Mouse (Mus musculus) MEL (cell line): ENCODE results near the gene Bahcc1. TPM values are rescaled to one million over a fixed set of nuclear protein-coding genes. Genes with fewer than 3 reads are reported as not detected.

Experiments
- DNase-seq: peaks from one replicate; pipeline ENCODE4 v3.0.0; 2011; ENCODE audit warnings: low read depth, low spot score
- H3K27ac ChIP-seq: 2 replicates; pipeline ENCODE4 v1.5.1; 2012; ENCODE audit warnings: low read depth, mild to moderate bottlenecking, control low read depth, low read length, moderate library complexity; ENCODE audit not compliant: control insufficient read depth
- H3K27me3 ChIP-seq, 2 experiments: fragments of 150-350 bp in 1 of 2; sonication (generic) in 1 of 2; 2 replicates each; pipeline ENCODE4 v1.6.1; 2012; ENCODE audit warnings: low read length in 2 of 2, mild to moderate bottlenecking in 2 of 2, improper control_type of control experiment in 1 of 2, moderate library complexity in 1 of 2; ENCODE audit not compliant: insufficient read depth in 2 of 2, control insufficient read depth in 1 of 2
- H3K36me3 ChIP-seq, 2 experiments: 2 replicates each; pipeline ENCODE4 v1.6.1; 2012 to 2014; ENCODE audit warnings: low read length in 2 of 2, improper control_type of control experiment in 1 of 2, inconsistent platforms in 1 of 2, mild to moderate bottlenecking in 1 of 2; ENCODE audit not compliant: insufficient read depth in 2 of 2, control insufficient read depth in 1 of 2
- H3K4me1 ChIP-seq, 2 experiments: fragments of 150-350 bp in 1 of 2; sonication (generic) in 1 of 2; 2 replicates each; pipeline ENCODE4 v1.6.1; 2012; ENCODE audit warnings: low read length in 2 of 2, improper control_type of control experiment in 1 of 2, mild to moderate bottlenecking in 1 of 2; ENCODE audit not compliant: insufficient read depth in 2 of 2, control insufficient read depth in 1 of 2
- H3K4me3 ChIP-seq, 2 experiments: fragments of 150-350 bp in 1 of 2; sonication (generic) in 1 of 2; 2 replicates each; pipeline ENCODE4 v1.5.1; 2012; ENCODE audit warnings: low read depth in 2 of 2, low read length in 2 of 2, mild to moderate bottlenecking in 2 of 2, moderate library complexity in 2 of 2, control low read depth in 1 of 2, improper control_type of control experiment in 1 of 2; ENCODE audit not compliant: control insufficient read depth in 1 of 2, insufficient read depth in 1 of 2
- H3K79me2 ChIP-seq: 2 replicates; pipeline ENCODE4 v1.6.1; 2012; ENCODE audit warnings: mild to moderate bottlenecking, low read length, moderate library complexity; ENCODE audit not compliant: control insufficient read depth, poor library complexity, insufficient read depth
- H3K9ac ChIP-seq: 2 replicates; pipeline ENCODE4 v1.6.1; 2012; ENCODE audit warnings: low read depth, mild to moderate bottlenecking, control low read depth, low read length, moderate library complexity; ENCODE audit not compliant: control insufficient read depth, poor library complexity, severe bottlenecking
- H3K9me3 ChIP-seq: fragments of 150-350 bp; sonication (generic); replicated peaks from 2 replicates; pipeline ENCODE4 v1.6.1; 2012; ENCODE audit warnings: mild to moderate bottlenecking, low read length, improper control_type of control experiment, moderate library complexity; ENCODE audit not compliant: insufficient read depth
- CHD1 ChIP-seq: IDR thresholded peaks from 2 replicates; pipeline ENCODE4 v1.6.1; 2012; ENCODE audit warnings: low read depth, mild to moderate bottlenecking, inconsistent platforms, low read length, improper control_type of control experiment
- CTCF ChIP-seq, 3 experiments: IDR thresholded peaks in 2 of 3; conservative IDR thresholded peaks in 1 of 3; 2 replicates each; pipeline ENCODE4 v1.5.1; 2011 to 2012; ENCODE audit warnings: low read length in 3 of 3, low read depth in 2 of 3, mild to moderate bottlenecking in 2 of 3, improper control_type of control experiment in 1 of 3, inconsistent platforms in 1 of 3, mixed read lengths in 1 of 3, moderate library complexity in 1 of 3; ENCODE audit not compliant: control insufficient read depth in 1 of 3, insufficient read depth in 1 of 3, poor library complexity in 1 of 3, severe bottlenecking in 1 of 3
- EP300 ChIP-seq, 2 experiments: IDR thresholded peaks; 2 replicates each; pipeline ENCODE4 v1.6.1; 2011; ENCODE audit warnings: improper control_type of control experiment in 2 of 2, low read length in 2 of 2, low read depth in 1 of 2, mild to moderate bottlenecking in 1 of 2
- GABPA ChIP-seq: IDR thresholded peaks from 2 replicates; pipeline ENCODE4 v1.6.1; 2012; ENCODE audit warnings: low read depth, mild to moderate bottlenecking, inconsistent platforms, low read length, improper control_type of control experiment, moderate library complexity
- GATA1 ChIP-seq: IDR thresholded peaks from 2 replicates; pipeline ENCODE4 v1.6.1; 2011; ENCODE audit warnings: low read depth, low read length, improper control_type of control experiment
- JUND ChIP-seq: IDR thresholded peaks from 2 replicates; pipeline ENCODE4 v1.6.1; 2011; ENCODE audit warnings: low read depth, mild to moderate bottlenecking, improper control_type of control experiment, low read length
- MAX ChIP-seq: IDR thresholded peaks from 2 replicates; pipeline ENCODE4 v1.6.1; 2011; ENCODE audit warnings: low read length, improper control_type of control experiment
- MAZ ChIP-seq: IDR thresholded peaks from 2 replicates; pipeline ENCODE4 v1.6.1; 2012; ENCODE audit warnings: low read depth, mild to moderate bottlenecking, inconsistent platforms, low read length, improper control_type of control experiment
- MEF2A ChIP-seq: IDR thresholded peaks from 2 replicates; pipeline ENCODE4 v1.6.1; 2014; ENCODE audit warnings: low read depth, mild to moderate bottlenecking, inconsistent platforms, low read length, improper control_type of control experiment; ENCODE audit not compliant: poor library complexity, insufficient replicate concordance, severe bottlenecking; ENCODE audit errors: extremely low read depth
- MYB ChIP-seq: IDR thresholded peaks from 2 replicates; pipeline ENCODE4 v1.6.1; 2011; ENCODE audit warnings: mild to moderate bottlenecking, low read depth, low read length, improper control_type of control experiment
- MYC ChIP-seq: IDR thresholded peaks from 2 replicates; pipeline ENCODE4 v1.6.1; 2011; ENCODE audit warnings: low read depth, mild to moderate bottlenecking, low read length, improper control_type of control experiment, moderate library complexity
- NELFE ChIP-seq: IDR thresholded peaks from 2 replicates; pipeline ENCODE4 v1.6.1; 2011; ENCODE audit warnings: low read depth, low read length, improper control_type of control experiment
- POLR2AphosphoS5 ChIP-seq: IDR thresholded peaks from 2 replicates; pipeline ENCODE4 v1.6.1; 2012; ENCODE audit warnings: low read depth, borderline replicate concordance, mild to moderate bottlenecking, inconsistent platforms, low read length, moderate library complexity, mixed read lengths
- RAD21 ChIP-seq: IDR thresholded peaks from 2 replicates; pipeline ENCODE4 v1.6.1; 2011; ENCODE audit warnings: mild to moderate bottlenecking, low read depth, low read length, improper control_type of control experiment
- RCOR1 ChIP-seq: IDR thresholded peaks from 2 replicates; pipeline ENCODE4 v1.6.1; 2012; ENCODE audit warnings: low read depth, mild to moderate bottlenecking, inconsistent platforms, low read length, improper control_type of control experiment
- SIN3A ChIP-seq: IDR thresholded peaks from 2 replicates; pipeline ENCODE4 v1.6.1; 2012; ENCODE audit warnings: low read length, improper control_type of control experiment, inconsistent platforms
- TAL1 ChIP-seq: IDR thresholded peaks from 2 replicates; pipeline ENCODE4 v1.6.1; 2012; ENCODE audit warnings: mild to moderate bottlenecking, inconsistent platforms, low read length, moderate library complexity, mixed read lengths
- TBP ChIP-seq: IDR thresholded peaks from 2 replicates; pipeline ENCODE4 v1.8.0; 2011; ENCODE audit warnings: low read depth, low read length, improper control_type of control experiment
- UBTF ChIP-seq: IDR thresholded peaks from 2 replicates; pipeline ENCODE4 v1.6.1; 2012; ENCODE audit warnings: low read depth, mild to moderate bottlenecking, inconsistent platforms, low read length, improper control_type of control experiment, moderate library complexity, borderline replicate concordance; ENCODE audit not compliant: insufficient read depth
- USF1 ChIP-seq: IDR thresholded peaks from 2 replicates; pipeline ENCODE4 v1.6.1; 2014; ENCODE audit warnings: low read depth, mild to moderate bottlenecking, inconsistent platforms, low read length, improper control_type of control experiment, moderate library complexity
- USF2 ChIP-seq, 2 experiments: IDR thresholded peaks; 2 replicates each; pipeline ENCODE4 v1.6.1; 2011 to 2012; ENCODE audit warnings: improper control_type of control experiment in 2 of 2, low read length in 2 of 2, borderline replicate concordance in 1 of 2, inconsistent platforms in 1 of 2, low read depth in 1 of 2, mild to moderate bottlenecking in 1 of 2; ENCODE audit not compliant: insufficient read depth in 1 of 2
- ZNF384 ChIP-seq: IDR thresholded peaks from 2 replicates; pipeline ENCODE4 v1.6.1; 2012; ENCODE audit warnings: low read depth, mild to moderate bottlenecking, inconsistent platforms, low read length, improper control_type of control experiment
- polyA plus RNA-seq, 2 experiments: library from polyadenylated mRNA; stranded (reverse) in 1 of 2; unstranded in 1 of 2; fragments of >175 nt in 1 of 2; fragments of >200 nt in 1 of 2; gene quantifications; 2 replicates each; pipeline versions ENCODE4 v1.2.1 to v1.2.4; 2012; ENCODE audit warnings: low replicate concordance in 2 of 2, low read depth in 1 of 2; ENCODE audit not compliant: insufficient read length in 2 of 2, insufficient read depth in 1 of 2, missing spikeins in 1 of 2
- total RNA-seq: library from RNA; depleted of rRNA; stranded (reverse); fragments of 300-350 nt; gene quantifications from 2 replicates; pipeline ENCODE4 v1.2.3, GENCODE M21; 2012

Gene Bahcc1
- total and polyA plus RNA-seq, 3 experiments, result 0.04 to 0.26 TPM; not detected in 1

DNA sequence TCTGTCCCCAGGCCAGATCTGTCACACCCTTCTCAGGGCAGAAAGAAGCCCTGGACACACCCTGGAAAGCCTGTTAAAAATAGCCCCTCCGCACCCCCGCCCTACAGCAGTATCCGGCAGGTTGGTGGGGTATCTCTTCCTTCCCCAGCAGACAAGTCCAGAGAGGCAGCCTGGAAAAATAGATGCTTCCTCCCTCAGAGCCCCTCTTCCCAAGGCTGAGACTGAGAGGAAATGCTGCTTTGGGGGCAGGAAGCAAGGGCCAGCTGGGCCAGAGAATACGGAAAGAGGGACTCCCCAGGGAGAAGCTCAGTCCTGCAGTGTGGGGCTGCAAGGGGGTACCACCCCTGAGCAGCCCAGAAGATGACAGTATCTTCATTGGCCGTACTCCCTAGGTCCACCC lies 50.8 kb downstream of the Bahcc1 start:
- Histone ChIP-seq H3K4me1 (no peaks in the 10 kb centered on the region), H3K36me3 (no peaks in the 10 kb centered on the region), H3K27ac (no peak overlapping the region)

DNA sequence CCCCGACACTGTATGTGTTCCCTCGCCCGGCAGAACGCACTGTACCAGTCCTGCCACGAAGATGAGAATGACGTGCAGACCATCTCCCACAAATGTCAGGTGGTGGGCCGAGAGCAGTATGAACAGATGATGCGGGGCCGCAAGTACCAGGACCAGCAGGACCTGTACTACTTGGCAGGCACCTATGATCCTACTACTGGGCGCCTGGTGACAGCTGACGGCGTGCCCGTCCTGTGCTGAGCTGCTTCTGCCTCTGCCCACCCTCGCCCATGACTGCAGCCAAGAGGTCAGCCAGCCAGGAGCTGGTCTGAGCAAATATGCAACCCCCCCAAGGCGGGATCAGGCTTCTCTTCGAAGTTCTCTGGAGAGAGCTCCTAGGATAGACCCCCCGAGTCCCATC lies 56.9 kb downstream of the Bahcc1 start:
- no peak for DNase-seq
- Histone ChIP-seq H3K36me3 (no peaks in the 10 kb centered on the region), H3K4me3 (no peak overlapping the region), H3K79me2 (no peaks in the 10 kb centered on the region), H3K9ac (no peak overlapping the region), H3K9me3 (no peaks in the 10 kb centered on the region), H3K27me3 (peaks cover 0 to 4% of the 10 kb centered on the region in 2 experiments; a peak in 3 of 4 replicates), H3K27ac (no peak overlapping the region), H3K4me1 (no peaks in the 10 kb centered on the region)
- TF ChIP-seq NELFE (no peak), TAL1 (no peak), RAD21 (no peak), MYC (no peak), TBP (no peak), MYB (no peak), SIN3A (no peak), RCOR1 (no peak), CHD1 (no peak), ZNF384 (no peak), GABPA (no peak), GATA1 (no peak), MEF2A (no peak), CTCF (IDR thresholded peaks at IDR 0.05 in 2 of 3, conservative IDR thresholded peaks at IDR 0.05 in 1 of 3; ENCODE audit: control insufficient read depth in 1 of 3, insufficient read depth in 1 of 3, low read depth in 2 of 3, low read length in 3 of 3, poor library complexity in 1 of 3, severe bottlenecking in 1 of 3) (no peak)

More for the DNA sequence above, 50.8 kb downstream of the Bahcc1 start:
- no peak for TF ChIP-seq TBP
- TF ChIP-seq EP300 (IDR thresholded peaks at IDR 0.05; ENCODE audit: low read depth in 1 of 2, low read length in 2 of 2), result no peak
- TF ChIP-seq RCOR1, result no peak
- TF ChIP-seq ZNF384, result no peak
- Histone ChIP-seq H3K9ac (no peak overlapping the region), H3K4me3 (no peak overlapping the region), H3K9me3 (no peaks in the 10 kb centered on the region), H3K79me2 (no peaks in the 10 kb centered on the region), H3K27me3 (no peaks in the 10 kb centered on the region)
- DNase-seq, result no peak

DNA sequence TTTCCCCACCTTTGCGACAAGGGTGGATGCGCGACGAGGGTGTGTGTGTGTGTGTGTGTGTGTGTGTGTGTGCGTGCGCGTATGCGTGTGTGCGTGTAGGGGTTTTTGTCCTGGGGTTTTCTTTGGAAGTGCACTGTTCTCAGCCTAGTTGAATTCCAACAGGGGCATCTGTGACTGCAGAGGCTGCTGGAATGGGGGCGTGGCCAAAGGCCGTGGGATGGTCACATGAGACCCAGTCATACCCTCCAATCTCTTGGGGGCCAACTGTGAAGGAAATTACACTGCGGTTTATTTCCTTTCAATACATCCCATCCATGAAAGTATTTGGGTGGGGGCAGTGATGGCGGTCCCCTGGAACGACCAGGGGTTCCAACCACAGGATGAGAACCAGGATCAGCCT lies 57.5 kb downstream of the Bahcc1 start:
- no peaks in the 10 kb centered on the region for H3K9me3 ChIP-seq
- H3K79me2 ChIP-seq, result no peaks in the 10 kb centered on the region
- H3K36me3 ChIP-seq, result no peaks in the 10 kb centered on the region
- no peak for TF ChIP-seq JUND
- no peak for TF ChIP-seq POLR2AphosphoS5
- TF ChIP-seq MAX, result no peak
- TF ChIP-seq MAZ, result no peak
- TF ChIP-seq CHD1, result no peak
- TF ChIP-seq USF1, result no peak
- TF ChIP-seq TAL1, result no peak
- TF ChIP-seq UBTF, result no peak
- TF ChIP-seq USF2 (IDR thresholded peaks at IDR 0.05; ENCODE audit: borderline replicate concordance in 1 of 2, insufficient read depth in 1 of 2, low read depth in 1 of 2, low read length in 2 of 2), result no peak
- TF ChIP-seq NELFE, result no peak
- H3K27ac ChIP-seq, result no peak overlapping the region
- no peak overlapping the region for H3K4me3 ChIP-seq
- H3K4me1 ChIP-seq, result no peaks in the 10 kb centered on the region
- no peak for DNase-seq
- peaks cover 0 to 4% of the 10 kb centered on the region in 2 experiments; a peak in 3 of 4 replicates for H3K27me3 ChIP-seq
- no peak overlapping the region for H3K9ac ChIP-seq
